Comparison of ENCODE assay signal across 28 mouse cellular contexts in the genomic region with DNA sequence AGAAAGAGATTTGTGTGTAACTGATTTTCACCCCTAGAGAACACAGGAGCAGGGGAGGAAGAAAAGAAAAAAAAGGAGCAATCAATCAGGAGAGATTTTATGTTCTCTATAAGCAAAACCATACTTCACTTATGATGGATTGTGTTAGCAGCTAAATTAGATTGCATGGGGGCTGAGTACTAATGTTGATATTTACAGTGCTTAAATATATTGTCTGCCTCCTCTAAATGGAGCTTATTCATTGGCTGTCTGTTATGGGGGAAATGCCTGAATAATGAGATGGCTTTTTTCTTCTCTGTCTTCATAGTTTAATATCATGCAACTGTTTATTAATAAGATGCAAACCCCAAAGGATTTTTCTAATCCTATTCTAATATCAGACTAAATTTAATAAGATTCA. TPM values are rescaled to one million over a fixed set of nuclear protein-coding genes. Genes with fewer than 3 reads are reported as not detected.
"Had no signal": no experiment of that assay in that cellular context is flagged by ENCODE, and none has a peak within 500 bp of the region (broad histone marks: within the 10 kb centered on the region; RNA-seq: fewer than 3 reads in every experiment).

No protein-coding gene starts in this region.

- DNase-seq: cerebellum, adult 18-20 months; cerebellum, adult 2 months; cerebellum, adult 8-10 months; cerebellum, adult 9-10 months; cerebellum, adult 9-11 months; cerebellum, postnatal 10 days; cerebellum, postnatal 14 days; cerebellum, postnatal 25 days; cerebellum, postnatal 36 days; embryo, embryonic 11 days; forebrain, postnatal 0 days; gastrocnemius, adult 2 months; gastrocnemius, postnatal 10 days; gastrocnemius, postnatal 14 days; gastrocnemius, postnatal 25 days; gastrocnemius, postnatal 36 days; heart, adult 11 months had no signal

- H3K4me2 ChIP-seq: embryonic facial prominence, embryonic 12.5 days; embryonic facial prominence, embryonic 13.5 days; embryonic facial prominence, embryonic 15.5 days; forebrain, embryonic 12.5 days; forebrain, embryonic 13.5 days; forebrain, embryonic 15.5 days had no signal

- ATAC-seq: forebrain, embryonic 14.5 days; forebrain, embryonic 15.5 days; forebrain, embryonic 16.5 days; forebrain, postnatal 0 days had no signal

- H3K27ac ChIP-seq: embryonic facial prominence, embryonic 10.5 days; embryonic facial prominence, embryonic 12.5 days; embryonic facial prominence, embryonic 13.5 days; embryonic facial prominence, embryonic 15.5 days; forebrain, embryonic 10.5 days; forebrain, embryonic 12.5 days; forebrain, embryonic 13.5 days; forebrain, embryonic 15.5 days; gastrocnemius, adult 2 months had no signal

- H3K27me3 ChIP-seq: embryonic facial prominence, embryonic 12.5 days; embryonic facial prominence, embryonic 13.5 days; embryonic facial prominence, embryonic 15.5 days; forebrain, embryonic 12.5 days; forebrain, embryonic 13.5 days; forebrain, embryonic 15.5 days had no signal

- H3K4me1 ChIP-seq: embryonic facial prominence, embryonic 10.5 days; embryonic facial prominence, embryonic 12.5 days; embryonic facial prominence, embryonic 13.5 days; embryonic facial prominence, embryonic 15.5 days; forebrain, embryonic 10.5 days had no signal

- H3K9ac ChIP-seq: embryonic facial prominence, embryonic 12.5 days; embryonic facial prominence, embryonic 13.5 days; embryonic facial prominence, embryonic 15.5 days; forebrain, embryonic 12.5 days; forebrain, embryonic 13.5 days; forebrain, embryonic 15.5 days; forebrain, postnatal 0 days had no signal

- H3K36me3 ChIP-seq: embryonic facial prominence, embryonic 10.5 days; embryonic facial prominence, embryonic 12.5 days; embryonic facial prominence, embryonic 13.5 days; embryonic facial prominence, embryonic 15.5 days; forebrain, embryonic 10.5 days; forebrain, embryonic 12.5 days; forebrain, embryonic 15.5 days had no signal

- H3K4me3 ChIP-seq: embryonic facial prominence, embryonic 10.5 days; embryonic facial prominence, embryonic 12.5 days; embryonic facial prominence, embryonic 13.5 days; embryonic facial prominence, embryonic 15.5 days; erythroblast, embryonic 14.5 days; forebrain, embryonic 10.5 days; forebrain, embryonic 12.5 days; forebrain, embryonic 13.5 days; forebrain, embryonic 15.5 days; gastrocnemius, adult 2 months had no signal

- H3K9me3 ChIP-seq: embryonic facial prominence, embryonic 10.5 days; embryonic facial prominence, embryonic 12.5 days; embryonic facial prominence, embryonic 13.5 days; embryonic facial prominence, embryonic 15.5 days; forebrain, embryonic 10.5 days; forebrain, embryonic 12.5 days; forebrain, embryonic 13.5 days; forebrain, embryonic 15.5 days had no signal

RNA-seq across cellular contexts. Expression of a gene that starts 32.8 kb away (rescaled TPM):
- polyA plus RNA-seq: erythroblast, embryonic 14.5 days had no signal
